Mouse (Mus musculus): ENCODE measurements around the gene Qtrt1. TPM values are rescaled to one million over a fixed set of nuclear protein-coding genes. Genes with fewer than 3 reads are reported as not detected.

Gene Qtrt1
- polyA plus RNA-seq, 1 experiment from 2014 or later = 73.1 TPM

DNA sequence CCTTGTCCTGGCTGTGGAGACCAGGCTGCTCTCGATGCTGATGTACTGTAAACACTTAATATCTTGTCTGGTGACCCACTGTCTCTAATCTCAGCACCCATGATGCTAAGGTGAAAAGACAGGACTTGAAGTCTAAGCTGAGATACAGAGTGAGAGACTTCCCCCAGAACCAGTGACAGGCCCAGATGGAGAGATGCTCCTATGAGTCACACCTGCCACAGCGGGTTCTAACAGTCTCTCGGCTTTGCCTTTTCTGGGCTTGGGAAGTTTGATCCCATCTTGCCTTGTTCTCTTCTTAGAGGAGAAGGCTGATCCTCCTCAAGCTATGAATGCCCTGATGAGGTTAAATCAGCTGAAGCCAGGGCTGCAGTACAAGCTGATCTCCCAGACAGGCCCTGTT lies 14.5 kb upstream of the Qtrt1 start:
- peaks cover 100% of the 10 kb centered on the region for H3K36me3 ChIP-seq
- H3K9me3 ChIP-seq (replicated peaks) = no peaks in the 10 kb centered on the region
- no peak overlapping the region for H3K27ac ChIP-seq (replicated peaks)
- no peaks in the 10 kb centered on the region for H3K27me3 ChIP-seq (ENCODE audit: low read depth, poor library complexity, severe bottlenecking)
- no peak for DNase-seq (ENCODE audit: low spot score)
- 90% methylated on average over 3 of the region's 3 CpGs for WGBS
- no peak overlapping the region for H3K4me3 ChIP-seq
- H3K4me1 ChIP-seq = no peaks in the 10 kb centered on the region

DNA sequence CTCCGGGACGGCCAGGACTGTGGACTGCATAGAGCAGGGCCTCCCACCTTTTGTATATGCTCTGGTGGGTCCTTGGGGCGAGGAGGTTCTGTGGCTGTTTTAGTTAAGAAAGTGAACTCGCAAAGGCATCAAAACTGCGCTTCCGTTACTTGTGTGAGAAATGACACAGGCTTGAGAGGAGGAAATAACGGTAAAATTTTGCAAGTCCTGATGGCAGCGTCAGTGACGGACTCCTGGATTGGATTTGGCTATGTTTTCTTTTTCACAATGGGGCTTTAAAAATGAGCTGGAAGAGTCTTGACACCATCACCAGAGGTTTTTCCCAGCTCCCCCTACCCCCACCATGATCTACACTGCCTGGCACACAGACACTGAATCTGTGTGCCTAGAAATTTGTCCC lies 10.6 kb upstream of the Qtrt1 start:
- no peaks in the 10 kb centered on the region for H3K9me3 ChIP-seq (replicated peaks)
- H3K36me3 ChIP-seq = peaks cover 100% of the 10 kb centered on the region
- no peak overlapping the region for H3K4me3 ChIP-seq
- H3K27me3 ChIP-seq (ENCODE audit: low read depth, poor library complexity, severe bottlenecking) = no peaks in the 10 kb centered on the region
- H3K27ac ChIP-seq (replicated peaks) = no peak overlapping the region
- no peaks in the 10 kb centered on the region for H3K4me1 ChIP-seq
- no peak for DNase-seq (ENCODE audit: low spot score)
- 95% methylated on average over 9 of the region's 9 CpGs for WGBS

DNA sequence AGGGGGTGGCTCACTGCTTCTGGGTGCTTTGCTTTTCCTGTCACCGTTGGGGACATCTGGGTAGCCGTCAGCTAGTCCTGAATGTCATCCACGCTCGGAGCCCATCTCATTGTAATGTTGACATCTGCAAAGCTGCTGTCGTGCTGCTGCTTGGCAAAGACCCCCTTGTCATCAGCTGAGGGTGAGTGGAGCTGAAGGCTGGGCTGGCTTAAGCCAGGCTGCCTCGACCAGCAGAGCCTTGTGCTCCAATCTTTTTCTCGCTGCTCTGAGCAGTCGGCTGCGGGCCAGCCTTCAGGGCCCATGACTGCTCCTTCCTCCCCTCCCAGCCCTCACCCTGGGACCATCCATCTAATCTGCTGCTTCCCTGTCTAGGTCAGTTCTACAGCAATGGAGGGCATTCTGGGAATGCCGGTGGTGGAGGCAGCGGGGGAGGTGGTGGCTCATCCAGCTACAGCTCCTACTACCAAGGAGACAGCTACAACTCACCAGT lies 8.8 kb upstream of the Qtrt1 start:
- Histone ChIP-seq H3K27ac (replicated peaks) (no peak overlapping the region), H3K4me1 (no peaks in the 10 kb centered on the region), H3K9me3 (replicated peaks) (no peaks in the 10 kb centered on the region), H3K4me3 (no peak overlapping the region), H3K27me3 (ENCODE audit: low read depth, poor library complexity, severe bottlenecking) (no peaks in the 10 kb centered on the region), H3K36me3 (peaks cover 96% of the 10 kb centered on the region)
- WGBS = 90% methylated on average over 11 of the region's 11 CpGs
- DNase-seq (ENCODE audit: low spot score) = no peak

DNA sequence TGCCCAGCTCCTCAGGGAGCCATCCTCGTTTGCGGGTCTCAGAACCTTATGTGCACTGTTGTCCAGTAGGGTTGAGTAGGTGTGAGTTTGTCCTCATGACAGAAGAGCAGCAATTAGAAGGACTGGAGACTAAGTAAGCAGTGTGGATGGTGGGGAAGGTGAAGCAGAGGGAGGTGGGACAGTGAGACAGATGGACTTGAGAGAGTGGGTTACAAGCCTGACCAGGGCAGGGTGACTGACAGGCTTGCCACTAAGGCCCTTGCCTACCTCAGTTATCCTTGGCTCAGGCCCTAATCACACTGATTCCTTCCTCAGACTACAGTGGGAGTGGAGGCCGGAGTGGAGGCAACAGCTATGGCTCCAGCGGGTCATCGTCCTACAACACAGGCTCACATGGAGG lies 7.9 kb upstream of the Qtrt1 start:
- Histone ChIP-seq H3K4me1 (no peaks in the 10 kb centered on the region), H3K36me3 (peaks cover 89% of the 10 kb centered on the region), H3K27ac (replicated peaks) (no peak overlapping the region), H3K27me3 (ENCODE audit: low read depth, poor library complexity, severe bottlenecking) (no peaks in the 10 kb centered on the region), H3K9me3 (replicated peaks) (no peaks in the 10 kb centered on the region), H3K4me3 (no peak overlapping the region)
- no peak for DNase-seq (ENCODE audit: low spot score)
- 93% methylated on average over 5 of the region's 5 CpGs for WGBS

DNA sequence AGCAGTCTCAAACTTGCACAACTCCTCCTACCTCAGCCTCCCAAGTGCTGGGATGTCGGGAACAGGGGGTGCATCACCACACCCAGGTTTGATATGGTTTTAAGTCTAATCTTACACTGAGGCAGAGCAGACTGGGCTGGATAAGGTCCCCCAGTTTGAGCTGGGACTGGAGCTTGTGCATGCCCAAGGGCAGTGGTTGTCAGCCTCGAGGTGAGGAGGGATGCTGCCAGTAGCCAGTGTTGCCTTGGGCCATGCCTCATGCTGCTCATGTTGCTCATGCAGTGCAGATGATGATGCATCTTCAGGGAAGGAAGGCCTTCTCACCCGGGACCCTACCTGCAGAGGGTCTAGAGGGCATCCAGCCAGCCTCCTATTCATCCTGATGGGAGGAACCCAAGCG lies 6.1 kb upstream of the Qtrt1 start:
- no peak for DNase-seq (ENCODE audit: low spot score)
- no peaks in the 10 kb centered on the region for H3K27me3 ChIP-seq (ENCODE audit: low read depth, poor library complexity, severe bottlenecking)
- no peak overlapping the region for H3K4me3 ChIP-seq
- 90% methylated on average over 4 of the region's 4 CpGs for WGBS
- no peak overlapping the region for H3K27ac ChIP-seq (replicated peaks)
- peaks cover 72% of the 10 kb centered on the region for H3K36me3 ChIP-seq
- H3K9me3 ChIP-seq (replicated peaks) = no peaks in the 10 kb centered on the region
- no peaks in the 10 kb centered on the region for H3K4me1 ChIP-seq

DNA sequence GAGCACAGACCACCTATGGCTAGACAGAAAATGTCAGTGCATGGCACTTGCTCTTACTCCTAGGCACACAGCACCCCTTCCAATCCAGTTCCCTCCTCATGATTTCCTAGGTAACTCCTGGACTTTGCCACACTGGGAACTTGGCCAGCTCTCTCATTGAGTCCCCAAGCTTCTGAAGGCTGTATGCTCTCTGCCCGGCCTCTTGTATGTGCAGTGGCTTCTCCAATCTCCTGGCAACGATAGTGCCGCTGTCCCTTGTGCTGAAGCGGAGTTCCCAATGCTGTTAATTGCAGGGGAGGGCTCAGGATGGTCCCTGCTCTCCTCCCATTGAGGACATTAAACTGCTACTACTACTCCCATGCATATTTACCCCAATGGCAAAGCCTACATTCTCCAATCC lies 3.7 kb upstream of the Qtrt1 start:
- WGBS = 27% methylated on average over 4 of the region's 4 CpGs
- Histone ChIP-seq H3K9me3 (replicated peaks) (no peaks in the 10 kb centered on the region), H3K27me3 (ENCODE audit: low read depth, poor library complexity, severe bottlenecking) (no peaks in the 10 kb centered on the region), H3K4me3 (no peak overlapping the region), H3K27ac (replicated peaks) (no peak overlapping the region), H3K36me3 (peaks cover 47% of the 10 kb centered on the region), H3K4me1 (peaks cover 17% of the 10 kb centered on the region)
- no peak for DNase-seq (ENCODE audit: low spot score)

DNA sequence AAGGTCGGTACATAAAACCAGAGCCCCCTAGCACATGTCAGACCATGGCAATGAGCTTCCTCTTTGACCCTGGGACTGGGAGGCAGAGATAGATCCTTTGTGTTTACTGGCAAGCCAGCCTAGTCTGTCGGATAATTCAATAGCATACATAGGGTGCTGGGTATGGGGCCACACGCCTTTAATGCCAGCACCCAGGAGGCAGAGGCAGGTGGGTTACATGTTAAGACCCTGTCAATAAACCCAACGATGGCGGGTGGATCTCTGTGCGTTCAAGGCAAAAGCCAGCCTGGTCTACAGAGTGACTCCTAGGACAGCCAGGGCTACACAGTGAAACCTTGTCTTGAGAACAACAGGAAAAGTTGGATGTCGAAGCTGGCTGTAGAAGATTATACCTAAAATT lies 3.0 kb upstream of the Qtrt1 start:
- DNase-seq (ENCODE audit: low spot score) = no peak
- H3K36me3 ChIP-seq = peaks cover 41% of the 10 kb centered on the region
- H3K4me3 ChIP-seq = no peak overlapping the region
- no peak overlapping the region for H3K27ac ChIP-seq (replicated peaks)
- H3K27me3 ChIP-seq (ENCODE audit: low read depth, poor library complexity, severe bottlenecking) = no peaks in the 10 kb centered on the region
- 78% methylated on average over 7 of the region's 7 CpGs for WGBS
- no peaks in the 10 kb centered on the region for H3K9me3 ChIP-seq (replicated peaks)
- peaks cover 17% of the 10 kb centered on the region for H3K4me1 ChIP-seq

DNA sequence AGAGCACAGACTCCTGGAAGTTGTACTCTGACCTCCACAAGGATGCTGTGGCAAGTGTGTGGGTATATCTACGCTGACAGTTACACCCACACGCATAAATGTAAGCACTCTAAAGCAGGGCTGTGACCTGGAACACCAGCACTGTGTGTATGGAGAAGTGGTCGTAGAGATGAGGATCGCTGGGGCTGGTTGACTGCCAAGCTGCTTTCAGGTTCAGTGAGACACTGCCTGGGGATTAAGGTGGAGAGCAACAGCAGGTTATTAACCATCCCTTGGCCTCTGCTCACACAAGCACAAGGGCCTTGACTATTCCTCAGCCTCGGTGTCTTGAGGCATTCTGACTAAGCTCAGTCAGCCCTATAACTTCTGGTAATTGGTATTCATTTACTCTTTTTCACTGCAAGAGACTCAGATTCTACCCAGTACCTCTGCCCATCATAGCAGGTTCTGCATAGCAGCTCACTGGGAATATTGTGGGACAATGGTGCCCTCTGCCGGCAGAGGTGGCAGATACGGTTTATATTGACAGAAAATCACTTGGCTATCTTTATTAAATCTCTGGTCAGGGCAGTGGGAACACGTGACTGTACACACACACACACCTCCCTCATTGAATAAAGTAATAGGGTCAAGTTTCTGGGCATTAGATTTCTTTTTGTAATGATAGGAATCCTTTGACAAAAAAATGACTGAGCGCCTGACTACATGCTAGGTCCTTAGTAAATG lies 1.9 kb upstream of the Qtrt1 start:
- Histone ChIP-seq H3K27ac (replicated peaks) (no peak overlapping the region), H3K27me3 (ENCODE audit: low read depth, poor library complexity, severe bottlenecking) (no peaks in the 10 kb centered on the region), H3K4me3 (no peak overlapping the region), H3K4me1 (peaks cover 17% of the 10 kb centered on the region), H3K36me3 (peaks cover 41% of the 10 kb centered on the region), H3K9me3 (replicated peaks) (no peaks in the 10 kb centered on the region)
- DNase-seq (ENCODE audit: low spot score) = peak; percentile 82
- 38% methylated on average over 9 of the region's 9 CpGs for WGBS

DNA sequence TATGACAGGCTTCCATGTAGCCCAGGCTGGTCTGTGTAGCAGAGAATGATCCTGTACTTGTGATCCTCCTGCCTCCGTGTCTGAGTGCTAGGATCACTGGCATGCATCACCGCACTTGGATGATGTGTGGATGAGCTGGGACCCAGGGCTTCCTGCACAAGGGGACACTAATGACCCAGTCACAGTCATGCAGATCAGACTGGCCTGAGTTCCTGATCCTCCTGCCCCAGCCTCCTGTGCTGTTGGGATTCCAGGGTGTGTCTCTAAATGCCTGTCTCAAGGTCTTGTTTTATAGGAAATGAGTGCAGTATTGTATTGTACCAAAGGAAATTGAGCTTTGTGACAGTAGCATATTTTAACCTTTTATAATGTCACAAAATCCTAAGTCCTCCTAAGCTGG lies 6.2 kb downstream of the Qtrt1 start:
- Histone ChIP-seq H3K9me3 (replicated peaks) (no peaks in the 10 kb centered on the region), H3K27me3 (ENCODE audit: low read depth, poor library complexity, severe bottlenecking) (no peaks in the 10 kb centered on the region), H3K4me3 (no peak overlapping the region), H3K27ac (replicated peaks) (no peak overlapping the region), H3K4me1 (peaks cover 1% of the 10 kb centered on the region), H3K36me3 (peaks cover 87% of the 10 kb centered on the region)
- WGBS = 86% methylated on average over 2 of the region's 2 CpGs
- no peak for DNase-seq (ENCODE audit: low spot score)

DNA sequence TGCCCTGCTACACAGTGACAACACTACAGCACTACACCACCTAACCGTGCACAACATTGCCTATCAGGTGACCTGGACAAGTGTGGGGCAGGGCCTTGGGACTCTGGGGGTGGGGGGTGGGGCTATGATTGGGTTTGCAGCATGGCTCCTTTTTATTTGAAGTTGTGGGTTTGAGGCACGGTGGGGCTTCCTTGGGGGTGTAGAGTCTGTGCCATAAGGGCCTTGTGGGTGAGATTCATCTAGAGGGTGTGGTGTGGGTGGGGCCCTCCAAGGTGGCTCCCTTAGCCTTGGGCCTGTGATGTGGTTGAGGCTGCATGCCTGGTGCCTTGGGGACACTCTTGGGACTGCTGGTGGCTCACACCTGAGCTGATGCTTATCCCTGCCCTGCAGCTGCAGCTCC lies 8.0 kb downstream of the Qtrt1 start:
- Histone ChIP-seq H3K36me3 (peaks cover 77% of the 10 kb centered on the region), H3K9me3 (replicated peaks) (no peaks in the 10 kb centered on the region), H3K4me1 (0 out of 2 replicates have a peak, but pooled peaks cover 4% of the 10 kb centered on the region), H3K4me3 (no peak overlapping the region), H3K27ac (replicated peaks) (no peak overlapping the region), H3K27me3 (ENCODE audit: low read depth, poor library complexity, severe bottlenecking) (no peaks in the 10 kb centered on the region)
- no peak for DNase-seq (ENCODE audit: low spot score)
- WGBS = 92% methylated on average over 2 of the region's 2 CpGs

DNA sequence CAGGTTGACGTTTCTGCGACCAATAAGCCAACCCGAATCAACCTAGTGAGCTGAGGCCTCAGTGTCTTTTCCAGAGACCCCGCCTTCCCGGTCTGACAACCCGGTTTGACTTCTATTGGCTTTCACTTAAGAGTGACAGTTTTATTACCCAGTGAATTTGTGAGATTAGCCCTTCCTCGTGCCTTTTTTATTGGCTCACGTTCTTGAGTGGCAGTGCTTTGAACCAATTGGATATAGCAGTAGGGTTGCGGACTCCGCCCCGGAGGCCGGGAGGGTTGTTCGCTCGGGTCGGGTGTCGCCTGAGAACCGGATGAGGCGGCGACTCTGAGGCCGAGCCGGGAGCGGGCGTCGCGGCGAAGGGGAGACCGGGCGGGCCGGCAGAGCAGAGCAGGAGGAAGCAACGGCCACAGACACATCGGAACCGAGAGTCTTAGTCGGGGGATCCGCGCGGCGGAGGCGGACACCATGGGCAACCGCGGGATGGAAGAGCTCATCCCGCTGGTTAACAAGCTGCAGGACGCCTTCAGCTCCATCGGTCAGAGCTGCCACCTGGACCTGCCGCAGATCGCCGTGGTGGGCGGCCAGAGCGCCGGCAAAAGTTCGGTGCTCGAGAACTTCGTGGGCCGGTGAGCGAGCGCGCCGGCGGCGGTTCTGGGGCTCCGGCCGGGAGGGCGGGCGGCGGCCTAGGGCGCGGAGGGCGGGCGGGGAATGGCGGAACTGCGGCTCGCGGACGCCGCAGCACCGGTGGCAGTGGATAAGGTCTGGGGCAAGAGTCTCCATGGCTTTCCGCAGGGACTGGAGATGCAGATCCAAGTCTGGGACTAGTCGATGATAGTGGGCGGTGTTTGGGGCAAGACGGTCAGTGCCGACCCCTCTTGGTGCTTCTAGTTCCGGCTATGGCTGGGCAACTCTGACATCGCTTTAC lies 13.3 kb downstream of the Qtrt1 start, which contains the start of gene Dnm2:
Dnm2 (plus strand) TSS at position 278 of the 925 bp plus-strand sequence.
- under 1% methylated on average over 82 of the region's 82 CpGs for WGBS
- DNase-seq (ENCODE audit: low spot score) = peak; percentile 96
- peak within 1 kb of the TSS; percentile 86 for H3K27ac ChIP-seq (replicated peaks)
- peaks cover 24% of the 10 kb centered on the region for H3K36me3 ChIP-seq
- H3K9me3 ChIP-seq (replicated peaks) = no peaks in the 10 kb centered on the region
- H3K4me3 ChIP-seq = peak within 1 kb of the TSS; percentile 92
- peaks cover 20% of the 10 kb centered on the region for H3K4me1 ChIP-seq
- H3K27me3 ChIP-seq (ENCODE audit: low read depth, poor library complexity, severe bottlenecking) = no peaks in the 10 kb centered on the region

DNA sequence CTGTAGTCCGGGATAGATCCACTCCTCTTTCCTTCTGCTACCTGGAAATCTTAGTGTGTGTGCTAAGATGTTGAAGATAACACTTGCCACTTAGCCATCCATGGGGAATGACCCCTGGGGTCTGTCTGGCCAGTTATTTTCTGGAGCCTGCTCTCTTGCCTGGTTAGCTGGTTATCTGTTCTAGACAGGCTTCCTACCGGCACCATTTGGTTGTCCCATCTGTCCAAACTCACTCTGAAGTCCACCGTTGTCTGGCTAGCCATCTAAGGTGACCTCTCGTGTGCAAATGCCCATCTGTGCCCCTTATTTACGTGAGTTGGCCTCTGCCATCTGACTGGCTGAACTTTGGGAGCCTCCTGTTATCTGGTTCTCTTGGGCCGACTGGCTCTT lies 13.9 kb downstream of the Qtrt1 start:
- no peak for DNase-seq (ENCODE audit: low spot score)
- Histone ChIP-seq H3K27ac (replicated peaks) (peak overlapping the region; percentile 86), H3K4me3 (peak overlapping the region; percentile 92), H3K36me3 (peaks cover 18% of the 10 kb centered on the region), H3K9me3 (replicated peaks) (no peaks in the 10 kb centered on the region), H3K27me3 (ENCODE audit: low read depth, poor library complexity, severe bottlenecking) (no peaks in the 10 kb centered on the region), H3K4me1 (peaks cover 20% of the 10 kb centered on the region)
- 19% methylated on average over 6 of the region's 6 CpGs for WGBS

DNA sequence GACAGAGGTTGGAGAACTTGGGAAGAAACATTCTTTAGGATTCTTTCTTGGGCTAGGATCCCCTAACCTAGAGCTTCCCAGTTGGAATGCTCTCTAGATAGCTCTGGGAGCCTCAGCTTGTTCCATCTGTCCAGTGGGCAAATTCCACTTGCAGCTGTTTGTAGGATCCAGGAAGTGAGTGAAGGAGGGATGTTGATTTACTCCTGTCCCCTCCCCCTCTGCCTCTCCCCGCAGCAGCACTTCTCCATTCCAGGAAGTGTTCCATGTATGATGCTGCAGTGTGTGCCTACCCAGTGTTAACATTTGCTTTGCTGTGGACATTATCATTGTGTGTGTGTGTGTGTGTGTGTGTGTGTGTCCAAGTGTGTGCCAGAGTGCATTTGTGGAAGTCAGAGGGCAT lies 14.4 kb downstream of the Qtrt1 start:
- Histone ChIP-seq H3K4me3 (peak overlapping the region; percentile 92), H3K9me3 (replicated peaks) (no peaks in the 10 kb centered on the region), H3K27ac (replicated peaks) (no peak overlapping the region; the same call in 1 of the 2 replicates), H3K27me3 (ENCODE audit: low read depth, poor library complexity, severe bottlenecking) (no peaks in the 10 kb centered on the region), H3K4me1 (peaks cover 20% of the 10 kb centered on the region), H3K36me3 (peaks cover 13% of the 10 kb centered on the region)
- no peak for DNase-seq (ENCODE audit: low spot score)
- 35% methylated on average over 1 of the region's 1 CpGs for WGBS
